Mouse (Mus musculus) c-Kit-positive CD71-positive TER-119-positive erythroid progenitor cells, embryonic 14.5 days (primary cell): ENCODE data around the gene Ano9.

Source experiments
- DNase-seq: peaks from one replicate; pipeline ENCODE4 v3.0.0-alpha.2; 2013; ENCODE audit warnings: low spot score

The Ano9 gene

GRCm38 (mm10) chr7:141117636-141118035 lies at the start of gene Ano9:
Gene Ano9 (minus strand): TSS chr7:141117806.
- DNase-seq = no peak

GRCm38 (mm10) chr7:141164850-141165249 lies 47.2 kb upstream of the Ano9 start:
- no peak for DNase-seq

DNA sequence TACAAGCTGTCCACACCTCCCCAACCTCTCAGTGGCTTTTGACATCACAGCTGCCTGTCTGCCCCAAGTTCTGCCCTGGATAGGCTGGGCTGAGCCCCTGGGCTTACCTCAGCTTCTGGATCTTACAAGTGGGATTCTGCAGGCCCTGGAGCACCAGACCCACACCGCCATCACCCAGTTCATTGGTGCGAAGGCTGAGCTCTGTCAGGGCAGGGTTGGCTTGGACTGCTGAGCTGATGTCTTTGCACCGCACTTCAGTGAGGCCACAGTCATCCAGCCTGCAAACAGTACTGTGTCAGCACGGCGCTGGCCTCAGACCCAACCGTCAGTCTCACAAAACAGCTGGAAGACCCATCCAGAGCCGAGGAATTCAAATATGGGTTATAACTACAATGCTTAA lies 46.8 kb upstream of the Ano9 start:
- DNase-seq = no peak

GRCm38 (mm10) chr7:141155362-141155761 lies 37.8 kb upstream of the Ano9 start:
- no peak for DNase-seq

DNA sequence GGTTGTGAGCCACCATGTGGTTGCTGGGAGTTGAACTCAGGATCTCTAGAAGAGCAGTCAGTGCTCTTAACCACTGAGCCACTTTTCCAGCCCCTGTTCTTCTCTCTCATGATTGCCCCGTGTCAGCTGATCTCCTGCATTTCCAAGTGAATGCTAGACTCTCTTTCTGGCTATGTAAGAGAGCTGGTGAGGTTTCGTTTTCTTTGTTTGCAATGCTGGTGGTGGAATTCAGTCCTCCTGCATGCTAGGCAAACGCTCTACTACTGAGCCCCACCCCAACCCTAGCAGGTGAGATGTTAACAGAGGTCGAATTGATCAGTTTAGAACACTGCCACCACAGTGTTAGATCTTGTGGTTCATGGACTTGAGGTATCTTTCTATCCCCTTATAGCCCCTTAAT lies 31.0 kb upstream of the Ano9 start:
- no peak for DNase-seq

GRCm38 (mm10) chr7:141147044-141147443 lies 29.4 kb upstream of the Ano9 start:
- DNase-seq = no peak

DNA sequence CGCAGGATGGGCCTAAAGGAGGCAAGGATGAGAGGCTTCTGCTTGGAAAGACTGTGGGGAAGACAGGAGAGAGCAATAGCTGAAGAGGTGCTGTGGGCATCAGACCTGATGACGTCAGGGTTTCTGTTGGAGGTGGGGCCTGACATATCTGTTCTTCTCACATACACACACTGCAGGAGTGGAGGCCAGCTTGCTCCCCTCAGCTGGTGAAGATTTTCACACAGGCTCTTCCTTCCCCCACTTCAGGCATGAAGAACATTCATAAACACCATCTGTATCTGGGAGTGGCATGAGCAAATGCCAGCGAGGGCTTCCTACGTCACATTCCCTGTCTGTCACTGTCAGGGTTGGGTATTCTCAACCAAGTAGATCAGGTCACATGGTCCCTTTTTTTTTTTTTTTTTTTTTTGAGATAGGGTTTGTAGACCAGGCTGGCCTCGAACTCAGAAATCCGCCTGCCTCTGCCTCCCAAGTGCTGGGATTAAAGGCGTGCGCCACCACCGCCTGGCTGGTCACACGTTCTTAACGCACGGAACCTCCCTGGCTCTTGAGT lies 28.5 kb upstream of the Ano9 start:
- peak; percentile 78 for DNase-seq

GRCm38 (mm10) chr7:141145403-141145802 lies 27.8 kb upstream of the Ano9 start:
- DNase-seq = no peak

DNA sequence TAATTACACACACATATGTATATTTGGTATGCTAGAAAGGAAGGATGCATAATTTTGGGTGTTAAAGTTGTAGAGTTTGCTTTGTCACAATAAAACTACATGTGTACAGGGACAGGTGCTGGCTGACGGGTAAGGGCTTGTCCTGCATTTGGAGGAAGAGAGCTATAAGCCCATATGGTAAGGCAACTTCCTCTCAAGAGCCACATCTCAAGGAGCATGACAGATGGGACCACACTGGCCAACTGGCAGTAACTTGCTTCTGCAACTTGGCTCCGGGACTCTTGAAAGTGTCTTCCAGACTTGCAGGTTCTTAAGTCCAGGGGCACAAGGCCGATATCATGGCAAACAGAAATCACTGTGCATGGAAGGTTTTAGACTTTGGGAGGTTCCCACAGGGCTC lies 27.0 kb upstream of the Ano9 start:
- DNase-seq = no peak

GRCm38 (mm10) chr7:141143861-141144260 lies 26.3 kb upstream of the Ano9 start:
- no peak for DNase-seq

DNA sequence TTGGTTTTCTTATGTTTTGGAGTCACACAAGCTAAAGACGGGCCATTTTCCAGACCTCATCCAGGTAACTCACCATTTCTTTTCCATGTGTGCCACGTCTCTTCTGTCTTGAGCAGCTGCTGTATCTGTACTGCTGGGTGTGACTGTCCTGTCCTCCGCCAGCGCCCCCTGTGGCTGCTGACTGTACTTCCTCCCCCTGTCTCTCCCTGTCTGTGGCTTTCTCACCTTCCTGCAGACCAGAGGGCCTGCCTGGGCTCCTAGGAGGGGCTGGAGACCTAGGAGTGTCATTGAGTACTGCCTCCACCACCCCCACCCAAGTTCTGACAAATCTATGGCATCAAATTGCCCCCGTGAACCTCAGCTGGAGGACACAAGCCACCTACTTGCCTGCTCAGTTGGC lies 25.5 kb upstream of the Ano9 start:
- no peak for DNase-seq

DNA sequence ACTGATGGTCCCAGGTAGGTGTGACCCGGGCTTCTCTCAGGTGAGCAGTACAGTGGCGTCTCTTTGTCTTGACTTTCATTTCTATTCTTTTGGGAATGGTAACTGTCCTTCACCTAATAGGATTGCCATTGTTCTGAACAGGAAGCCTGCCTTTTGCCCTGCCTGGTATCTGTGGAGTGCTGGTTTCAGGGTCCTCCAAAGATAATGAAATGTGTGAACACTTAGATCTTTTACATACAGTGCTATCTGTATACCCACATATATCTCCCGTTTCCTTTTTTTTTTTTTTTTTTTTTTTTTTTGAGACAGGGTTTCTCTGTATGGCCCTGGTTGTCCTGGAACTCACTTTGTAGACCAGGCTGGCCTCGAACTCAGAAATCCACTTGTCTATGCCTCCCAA lies 23.7 kb upstream of the Ano9 start:
- no peak for DNase-seq

DNA sequence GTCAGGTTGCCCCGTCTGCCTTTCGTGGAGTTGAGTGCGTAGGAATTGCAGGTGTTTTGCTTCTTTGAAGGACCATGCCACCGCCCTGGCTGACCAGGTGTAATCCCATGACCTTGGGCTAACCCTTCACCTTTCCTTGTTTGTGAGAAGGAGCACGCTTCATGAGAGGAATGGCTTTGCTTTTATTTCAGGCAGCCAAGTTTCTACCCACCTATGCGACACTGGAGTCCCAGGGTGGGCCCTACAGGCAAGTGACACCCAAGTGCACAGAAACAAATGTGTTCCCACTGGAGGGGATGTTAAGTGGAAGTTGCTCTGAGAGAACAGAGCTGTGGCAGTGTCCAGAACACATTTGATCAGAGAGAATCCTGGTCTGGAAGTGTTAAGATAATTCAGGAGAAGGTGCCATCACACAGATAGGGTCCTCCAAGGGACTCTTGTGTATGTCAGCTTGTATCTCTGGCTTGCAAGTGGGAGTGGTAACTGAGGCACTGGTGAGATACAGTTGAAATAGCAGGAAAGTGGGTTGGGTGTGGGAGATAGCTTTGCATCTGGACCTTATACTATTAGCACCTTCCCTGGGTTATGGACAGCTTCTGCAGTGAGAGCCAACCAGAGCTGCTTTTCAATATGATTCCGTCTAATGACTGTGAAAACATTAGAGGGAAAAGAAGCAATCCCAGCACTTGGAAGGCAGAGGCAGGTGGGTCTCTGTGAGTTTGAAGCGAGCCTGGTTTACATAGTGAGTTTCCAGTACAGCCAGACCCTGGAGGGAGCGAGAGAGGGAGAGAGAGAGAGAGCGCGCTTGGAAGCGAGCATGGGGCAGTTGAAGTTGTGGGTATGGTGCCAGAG lies 14.5 kb upstream of the Ano9 start:
- peak; percentile 90 for DNase-seq

DNA sequence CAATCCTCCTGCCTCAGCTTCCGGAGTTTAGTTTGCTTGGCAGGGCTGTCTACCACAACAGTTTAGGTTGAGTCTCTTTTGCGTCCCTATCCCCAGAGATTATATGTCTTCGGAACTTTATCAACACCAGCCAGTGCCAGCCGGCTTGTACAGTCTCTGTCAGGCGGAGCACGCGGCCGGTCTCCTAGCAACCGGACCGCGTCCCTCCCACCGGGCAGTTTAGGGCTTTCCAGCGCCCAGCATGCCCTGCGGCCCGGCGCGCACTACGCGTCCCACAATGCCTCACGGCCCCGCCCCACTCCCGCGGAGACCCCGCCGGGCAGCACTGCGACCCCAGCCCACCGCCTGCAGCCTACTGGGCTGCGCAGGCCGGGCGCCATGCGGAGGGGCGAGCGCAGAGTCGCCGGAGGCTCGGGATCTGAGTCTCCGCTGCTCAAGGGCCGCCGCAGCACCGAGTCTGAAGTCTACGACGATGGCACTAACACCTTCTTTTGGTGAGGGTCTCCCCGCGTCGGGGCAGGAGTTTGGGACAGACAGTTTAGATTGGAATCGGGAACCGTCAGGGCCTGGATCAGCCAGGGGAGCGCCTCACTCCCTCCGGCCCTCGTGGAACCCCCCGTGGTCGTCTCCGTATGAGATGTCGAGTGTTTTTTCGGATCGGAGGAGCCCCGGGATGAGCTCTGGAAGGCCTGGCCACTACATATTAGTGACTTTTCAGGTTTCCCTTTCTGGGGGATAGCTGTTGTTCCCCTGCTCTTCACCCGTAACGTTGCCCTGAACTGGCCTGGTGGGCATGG lies 13.6 kb upstream of the Ano9 start:
- peak; percentile 95 for DNase-seq

DNA sequence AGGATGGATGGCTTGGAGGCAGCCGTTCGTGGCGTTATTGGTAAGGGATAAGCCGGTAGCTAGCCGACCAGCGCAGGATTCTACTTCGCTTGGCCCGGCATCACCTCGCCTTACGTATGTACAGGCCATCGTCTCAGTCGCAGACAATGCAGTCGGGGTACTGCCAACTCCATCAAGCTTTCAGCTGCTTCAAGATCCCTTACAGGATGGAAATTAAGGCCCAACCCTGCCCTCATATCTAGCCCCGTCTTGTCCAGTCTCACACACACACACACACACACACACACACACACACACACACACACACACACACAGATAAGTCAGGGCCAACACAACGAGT lies 5.9 kb upstream of the Ano9 start:
- DNase-seq = no peak

GRCm38 (mm10) chr7:141122689-141123516 lies 5.3 kb upstream of the Ano9 start:
- peak; percentile 99 for DNase-seq

DNA sequence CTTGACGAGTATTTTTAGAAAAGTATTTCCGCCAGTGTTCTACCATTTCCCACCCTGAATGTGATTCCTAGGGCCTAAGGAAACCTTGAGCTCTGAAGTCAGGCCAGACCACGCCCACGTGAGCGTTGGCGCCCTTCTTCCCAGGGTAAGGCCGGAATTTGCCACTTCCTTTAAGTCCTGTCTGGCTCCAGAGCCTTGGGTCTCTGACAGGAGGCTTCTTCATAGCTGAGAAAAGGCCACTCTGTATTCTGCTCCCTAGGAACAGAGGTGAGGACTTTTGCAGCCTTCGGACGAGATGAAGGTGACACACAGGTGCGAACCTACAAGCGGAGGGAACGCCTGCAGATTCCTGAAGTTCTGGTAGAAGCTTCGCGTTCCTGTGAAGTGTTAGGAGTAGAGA lies 4.6 kb upstream of the Ano9 start, which contains the start of gene Ptdss2:
Gene Ptdss2, plus strand, starts transcription at position 138 of the 400 bp plus-strand sequence.
- no peak for DNase-seq

DNA sequence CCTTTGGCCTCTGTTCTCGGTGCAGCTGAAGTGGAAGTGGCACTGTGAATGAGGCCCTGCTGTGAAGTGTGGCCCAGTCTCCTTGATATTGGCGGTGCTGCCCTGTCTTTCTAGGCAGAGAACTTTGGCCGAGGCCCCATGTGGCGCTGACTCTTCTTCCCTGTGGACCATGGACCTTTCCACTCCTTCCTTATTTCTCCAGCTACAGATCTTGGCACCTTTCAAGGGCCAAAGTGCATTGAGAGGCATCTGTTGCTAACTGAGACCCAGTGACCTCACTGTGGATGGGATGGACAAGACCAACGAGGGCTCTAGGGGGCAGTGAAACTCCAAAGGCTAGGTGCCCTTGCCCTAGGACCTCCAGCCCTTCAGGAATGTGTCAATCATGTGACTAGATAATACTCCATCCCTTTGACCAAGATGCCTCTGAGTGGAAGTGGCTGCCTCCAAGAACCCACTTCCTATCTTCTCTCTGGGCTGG lies 3.5 kb upstream of the Ano9 start:
- DNase-seq = no peak

DNA sequence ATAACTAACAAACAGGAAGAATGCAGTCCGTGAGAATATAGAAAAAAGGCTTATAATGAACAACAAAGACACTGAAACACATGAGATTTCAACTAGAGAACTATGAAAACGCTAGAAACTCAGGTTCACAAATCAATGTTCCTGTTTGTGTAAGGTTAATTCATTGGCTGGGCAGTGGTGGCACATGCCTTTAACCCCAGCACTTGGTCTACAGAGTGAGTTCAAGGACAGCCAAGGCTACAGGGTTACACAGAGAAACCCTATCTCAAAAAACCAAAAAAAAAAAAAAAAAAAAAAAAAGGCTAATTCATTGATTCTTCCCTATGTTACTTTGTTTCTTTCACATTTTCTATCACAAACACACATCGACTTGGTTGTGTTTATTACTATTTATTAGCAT lies 3.0 kb upstream of the Ano9 start:
- no peak for DNase-seq

GRCm38 (mm10) chr7:141119487-141119886 lies 1.9 kb upstream of the Ano9 start:
- DNase-seq = no peak

DNA sequence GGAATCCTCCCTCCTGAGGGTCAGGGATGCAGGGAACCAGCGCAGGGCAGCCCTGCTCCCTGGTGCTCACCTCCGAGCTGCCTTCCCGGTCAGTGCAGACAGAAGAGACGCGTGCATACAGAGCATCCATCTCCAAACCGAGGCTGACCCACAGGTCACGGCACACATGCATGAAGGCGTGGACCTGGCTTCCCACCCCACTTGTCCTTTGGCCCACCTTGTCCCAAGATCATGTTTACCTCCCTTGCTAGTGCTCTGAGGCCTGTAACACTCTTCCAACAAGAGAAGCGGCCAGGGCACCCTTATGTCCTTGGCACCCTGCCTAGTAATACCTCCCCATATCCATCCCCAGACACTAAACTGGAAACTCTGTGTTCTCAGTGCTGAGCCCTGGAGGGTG lies 1.7 kb downstream of the Ano9 start:
- DNase-seq = no peak

GRCm38 (mm10) chr7:141103161-141103560 lies 14.4 kb downstream of the Ano9 start:
- DNase-seq = peak; percentile 63
